Mouse (Mus musculus) forebrain, embryonic 15.5 days (tissue): ENCODE data around the gene Trank1. TPM values are rescaled to one million over a fixed set of nuclear protein-coding genes. Genes with fewer than 3 reads are reported as not detected.

Experiments used
- ATAC-seq: fragments of 200-750 bp; cut with Nextera tagmentation; replicated peaks from 2 replicates; pipeline ENCODE4 v1.8.0; 2017; ENCODE audit warnings: mild to moderate bottlenecking, moderate TSS enrichment, moderate library complexity
- H3K27ac ChIP-seq: fragments of 300-500 bp; sonication (generic); replicated peaks from 2 replicates; pipeline ENCODE4 v1.5.1; 2015; ENCODE audit warnings: mild to moderate bottlenecking, inconsistent platforms
- H3K27me3 ChIP-seq: fragments of 300-500 bp; sonication (generic); 2 replicates; pipeline ENCODE4 v1.6.1; 2015; ENCODE audit warnings: inconsistent platforms
- H3K36me3 ChIP-seq: fragments of 300-500 bp; sonication (generic); 2 replicates; pipeline ENCODE4 v1.6.1; 2015; ENCODE audit warnings: mild to moderate bottlenecking, inconsistent platforms
- H3K4me1 ChIP-seq: fragments of 300-500 bp; sonication (generic); 2 replicates; pipeline ENCODE4 v1.6.1; 2015; ENCODE audit warnings: inconsistent platforms
- H3K4me2 ChIP-seq: fragments of 300-500 bp; sonication (generic); replicated peaks from 2 replicates; pipeline ENCODE4 v1.6.1; 2015; ENCODE audit warnings: mild to moderate bottlenecking, inconsistent platforms
- H3K4me3 ChIP-seq: fragments of 300-500 bp; sonication (generic); 2 replicates; pipeline ENCODE4 v1.5.1; 2015; ENCODE audit warnings: mild to moderate bottlenecking, inconsistent platforms
- H3K9ac ChIP-seq: fragments of 300-500 bp; sonication (generic); replicated peaks from 2 replicates; pipeline ENCODE4 v1.6.1; 2015; ENCODE audit warnings: mild to moderate bottlenecking, inconsistent platforms
- H3K9me3 ChIP-seq: fragments of 300-500 bp; sonication (generic); 2 replicates; pipeline ENCODE4 v1.6.1; 2016; ENCODE audit warnings: inconsistent platforms
- WGBS: fragments of 180-500 bp; shearing (Covaris S2); methylation state at CpG from one replicate; pipeline ENCODE4 v1.1.7; 2015; ENCODE audit warnings: mixed read lengths; 5-methylcytosine and 5-hydroxymethylcytosine counted together
- polyA plus RNA-seq: library from polyadenylated mRNA; unstranded; fragments of >200 nt; fragmentation: Nextera tagmentation; extraction: Ambion mirVana; gene quantifications from 2 replicates; pipeline ENCODE4 v1.2.1, GENCODE M21; 2015

Gene Trank1
- polyA plus RNA-seq, 1 experiment from 2014 or later: 7.8 TPM

DNA sequence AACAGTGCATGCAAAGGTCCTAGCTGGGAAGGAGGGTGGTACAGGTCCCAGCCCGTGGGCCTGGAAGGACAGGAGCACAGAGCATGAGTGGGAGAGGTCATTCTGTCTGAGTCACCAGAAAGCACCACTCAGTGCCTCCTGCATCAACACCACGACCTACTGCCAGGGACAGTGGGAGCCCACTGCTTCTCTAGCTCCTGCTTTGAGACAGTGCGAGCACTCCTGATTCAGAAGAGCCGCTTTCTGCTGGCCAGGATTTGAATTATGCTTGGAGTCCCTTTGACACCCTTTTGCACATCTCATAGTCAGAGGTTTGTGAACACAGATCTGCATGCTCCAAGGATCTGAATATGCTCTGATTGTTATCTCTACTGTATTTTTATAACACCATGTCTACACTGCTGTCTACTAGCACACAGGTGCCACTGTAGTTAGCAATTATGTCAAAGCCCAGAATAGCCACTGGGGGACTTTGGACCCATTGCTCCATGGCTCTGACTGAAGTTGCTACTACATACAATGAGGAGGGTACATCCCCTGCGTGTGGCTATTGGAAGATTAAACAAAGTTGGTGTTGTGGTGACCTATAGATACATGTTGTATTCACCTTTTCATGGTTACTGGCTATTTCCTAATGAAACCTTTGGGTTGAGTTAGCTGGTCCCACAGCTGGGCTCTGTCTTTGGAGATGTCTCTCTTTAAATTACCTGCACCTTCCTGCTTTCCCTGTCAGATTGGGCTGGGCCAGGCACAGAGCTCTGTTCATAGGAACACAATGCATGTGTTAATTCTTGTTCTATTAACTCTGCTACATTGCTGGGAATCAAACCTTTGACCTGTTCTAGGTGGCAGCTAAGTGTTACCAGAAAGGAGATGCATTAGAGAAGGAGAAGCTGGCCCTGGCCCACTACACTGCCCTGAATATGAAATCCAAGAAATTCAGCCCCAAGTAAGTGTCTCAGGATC is 74.3 kb downstream of the Trank1 start:
- H3K4me2 ChIP-seq: no peak overlapping the region
- no peaks in the 10 kb centered on the region for H3K4me1 ChIP-seq
- no peaks in the 10 kb centered on the region for H3K9me3 ChIP-seq
- no peaks in the 10 kb centered on the region for H3K27me3 ChIP-seq
- H3K9ac ChIP-seq: no peak overlapping the region
- ATAC-seq: no peak
- 85% methylated on average over 5 of the region's 5 CpGs for WGBS
- H3K27ac ChIP-seq: no peak overlapping the region
- no peak overlapping the region for H3K4me3 ChIP-seq
- no peaks in the 10 kb centered on the region for H3K36me3 ChIP-seq

DNA sequence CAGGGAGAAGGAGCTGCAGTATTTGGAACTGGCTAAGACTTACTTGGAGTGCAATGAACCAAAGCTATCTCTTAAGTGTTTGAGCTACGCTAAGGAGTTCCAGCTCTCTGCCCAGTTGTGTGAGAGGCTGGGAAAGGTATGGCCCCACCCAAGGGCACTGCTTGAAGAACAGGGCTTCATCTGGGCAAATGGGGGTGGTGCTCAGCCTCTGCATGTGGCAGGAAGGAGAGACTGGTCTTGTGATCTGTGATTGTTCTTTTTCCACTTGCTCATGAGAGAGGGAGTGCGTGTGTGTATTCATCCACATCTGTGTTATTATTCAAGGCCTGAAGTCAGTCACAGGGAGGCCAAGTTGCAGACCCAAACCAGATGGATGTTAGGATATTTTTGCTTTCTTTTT is 75.0 kb downstream of the Trank1 start:
- Histone ChIP-seq H3K4me2 (no peak overlapping the region), H3K9ac (no peak overlapping the region), H3K4me1 (no peaks in the 10 kb centered on the region), H3K9me3 (no peaks in the 10 kb centered on the region), H3K27me3 (no peaks in the 10 kb centered on the region), H3K4me3 (no peak overlapping the region), H3K36me3 (no peaks in the 10 kb centered on the region), H3K27ac (no peak overlapping the region)
- no peak for ATAC-seq
- WGBS: 79% methylated on average over 2 of the region's 2 CpGs

GRCm38 (mm10) chr9:111387576-111387975 is 76.0 kb downstream of the Trank1 start:
- no peaks in the 10 kb centered on the region for H3K27me3 ChIP-seq
- no peak overlapping the region for H3K4me2 ChIP-seq
- ATAC-seq: no peak
- no peak overlapping the region for H3K27ac ChIP-seq
- no peaks in the 10 kb centered on the region for H3K36me3 ChIP-seq
- WGBS: 91% methylated on average over 4 of the region's 4 CpGs
- H3K9ac ChIP-seq: no peak overlapping the region
- H3K4me3 ChIP-seq: no peak overlapping the region
- H3K4me1 ChIP-seq: no peaks in the 10 kb centered on the region
- H3K9me3 ChIP-seq: no peaks in the 10 kb centered on the region

DNA sequence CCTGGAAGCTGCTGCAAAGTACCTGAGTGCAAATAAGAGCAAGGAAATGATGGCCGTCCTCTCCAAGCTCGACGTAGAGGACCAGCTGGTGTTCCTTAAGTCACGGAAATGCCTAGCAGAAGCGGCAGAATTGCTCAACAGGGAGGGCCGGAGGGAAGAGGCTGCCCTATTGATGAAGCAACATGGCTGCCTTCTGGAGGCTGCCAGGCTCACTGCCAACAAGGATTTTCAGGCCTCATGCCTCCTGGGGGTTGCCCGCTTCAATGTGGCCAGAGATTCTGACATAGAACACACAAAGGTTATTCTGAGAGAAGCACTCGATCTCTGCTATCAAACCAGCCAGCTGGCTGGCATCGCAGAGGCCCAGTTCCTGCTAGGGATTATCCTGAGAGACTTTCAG is 78.5 kb downstream of the Trank1 start:
- H3K9me3 ChIP-seq: no peaks in the 10 kb centered on the region
- H3K4me3 ChIP-seq: no peak overlapping the region
- no peak for ATAC-seq
- no peaks in the 10 kb centered on the region for H3K36me3 ChIP-seq
- no peak overlapping the region for H3K4me2 ChIP-seq
- WGBS: 73% methylated on average over 9 of the region's 9 CpGs
- no peak overlapping the region for H3K27ac ChIP-seq
- H3K4me1 ChIP-seq: no peaks in the 10 kb centered on the region
- H3K9ac ChIP-seq: no peak overlapping the region
- no peaks in the 10 kb centered on the region for H3K27me3 ChIP-seq

DNA sequence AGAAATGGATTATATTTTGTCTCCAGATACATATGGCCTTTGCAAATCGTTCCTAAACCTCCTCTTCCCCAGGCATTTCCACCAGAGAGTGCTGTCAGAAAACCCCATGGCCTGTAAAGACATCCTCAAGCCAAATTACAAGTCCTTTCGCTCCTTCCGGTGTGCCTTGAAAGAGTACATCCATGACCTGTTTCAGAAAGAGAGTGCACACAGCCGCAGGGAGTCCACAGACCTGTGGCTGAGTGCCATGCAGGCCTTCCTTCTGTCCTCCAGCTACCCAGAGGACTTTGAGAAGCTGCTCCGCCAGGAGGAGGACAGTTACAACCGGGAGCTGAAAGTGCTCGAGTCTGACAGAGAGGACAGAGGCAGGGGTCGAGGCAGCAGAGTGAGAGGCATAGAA is 79.5 kb downstream of the Trank1 start:
- Histone ChIP-seq H3K4me1 (no peaks in the 10 kb centered on the region), H3K4me2 (no peak overlapping the region), H3K9me3 (no peaks in the 10 kb centered on the region), H3K4me3 (no peak overlapping the region), H3K27me3 (no peaks in the 10 kb centered on the region), H3K9ac (no peak overlapping the region), H3K36me3 (no peaks in the 10 kb centered on the region), H3K27ac (no peak overlapping the region)
- no peak for ATAC-seq
- 85% methylated on average over 8 of the region's 8 CpGs for WGBS

DNA sequence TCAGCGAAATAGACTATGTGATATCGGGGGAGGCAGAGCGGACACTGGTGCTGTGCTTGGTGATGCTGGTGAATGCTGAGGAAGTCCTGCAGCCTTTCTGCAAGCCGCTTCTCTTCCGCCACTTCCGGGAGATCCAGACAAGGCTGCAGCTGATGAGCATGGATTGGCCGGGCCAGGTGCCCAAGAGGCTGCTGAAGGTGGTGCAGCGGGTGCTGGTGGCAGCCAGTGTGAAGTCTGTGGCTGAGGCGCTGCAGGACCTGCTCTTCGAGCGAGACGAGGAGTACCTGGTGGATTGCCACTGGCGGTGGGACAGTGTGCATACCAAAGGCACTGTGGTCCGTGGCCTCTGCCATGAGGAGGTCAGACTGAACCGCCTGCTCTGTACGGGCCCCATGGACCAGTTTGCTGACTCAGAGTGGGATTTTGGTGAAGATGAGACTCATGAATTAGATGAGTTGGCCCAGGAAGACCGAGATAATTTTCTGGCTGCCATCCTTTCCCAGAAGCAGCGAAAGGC is 80.4 kb downstream of the Trank1 start:
- Histone ChIP-seq H3K4me2 (no peak overlapping the region), H3K9me3 (no peaks in the 10 kb centered on the region), H3K27ac (no peak overlapping the region), H3K36me3 (no peaks in the 10 kb centered on the region), H3K27me3 (no peaks in the 10 kb centered on the region), H3K9ac (no peak overlapping the region), H3K4me1 (no peaks in the 10 kb centered on the region), H3K4me3 (no peak overlapping the region)
- ATAC-seq: no peak
- 89% methylated on average over 18 of the region's 18 CpGs for WGBS

GRCm38 (mm10) chr9:111395265-111395664 is 83.7 kb downstream of the Trank1 start:
- H3K27ac ChIP-seq: no peak overlapping the region
- H3K4me1 ChIP-seq: no peaks in the 10 kb centered on the region
- H3K4me2 ChIP-seq: no peak overlapping the region
- no peaks in the 10 kb centered on the region for H3K36me3 ChIP-seq
- H3K4me3 ChIP-seq: no peak overlapping the region
- no peak for ATAC-seq
- 66% methylated on average over 5 of the region's 5 CpGs for WGBS
- H3K9ac ChIP-seq: no peak overlapping the region
- no peaks in the 10 kb centered on the region for H3K27me3 ChIP-seq
- H3K9me3 ChIP-seq: no peaks in the 10 kb centered on the region

- H3K4me2 ChIP-seq: no peak overlapping the region
- 91% methylated on average over 2 of the region's 2 CpGs for WGBS
- H3K36me3 ChIP-seq: no peaks in the 10 kb centered on the region
- no peaks in the 10 kb centered on the region for H3K9me3 ChIP-seq
- H3K4me3 ChIP-seq: no peak overlapping the region
- no peaks in the 10 kb centered on the region for H3K4me1 ChIP-seq
- no peak for ATAC-seq
- H3K9ac ChIP-seq: no peak overlapping the region
- H3K27me3 ChIP-seq: no peaks in the 10 kb centered on the region
- H3K27ac ChIP-seq: no peak overlapping the region
Measured at GRCm38 (mm10) chr9:111398059-111398458, 86.5 kb downstream of the Trank1 start.

DNA sequence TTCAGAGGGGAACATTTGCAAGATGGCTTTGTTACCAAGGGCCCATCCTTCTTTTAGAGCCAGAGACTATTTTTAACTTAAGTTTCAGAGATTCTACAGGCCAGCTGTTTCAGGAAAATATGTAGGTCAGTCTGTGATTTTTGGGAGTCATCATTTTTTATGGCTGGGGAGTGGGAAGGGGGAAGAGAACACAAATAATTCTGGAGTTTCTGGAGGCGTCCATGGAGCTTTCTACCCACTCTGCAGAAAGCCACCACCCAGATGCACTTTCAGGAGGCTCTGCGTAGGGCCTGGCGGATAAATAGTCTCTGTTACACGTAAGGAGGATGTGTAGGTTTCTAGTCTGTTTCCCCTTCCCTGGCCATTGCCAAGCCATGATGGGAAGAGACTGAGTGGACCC is 88.5 kb downstream of the Trank1 start:
- Histone ChIP-seq H3K9me3 (no peaks in the 10 kb centered on the region), H3K36me3 (no peaks in the 10 kb centered on the region), H3K27ac (no peak overlapping the region), H3K4me2 (no peak overlapping the region), H3K9ac (no peak overlapping the region), H3K27me3 (no peaks in the 10 kb centered on the region), H3K4me3 (no peak overlapping the region), H3K4me1 (no peaks in the 10 kb centered on the region)
- no peak for ATAC-seq
- WGBS: 92% methylated on average over 4 of the region's 4 CpGs

DNA sequence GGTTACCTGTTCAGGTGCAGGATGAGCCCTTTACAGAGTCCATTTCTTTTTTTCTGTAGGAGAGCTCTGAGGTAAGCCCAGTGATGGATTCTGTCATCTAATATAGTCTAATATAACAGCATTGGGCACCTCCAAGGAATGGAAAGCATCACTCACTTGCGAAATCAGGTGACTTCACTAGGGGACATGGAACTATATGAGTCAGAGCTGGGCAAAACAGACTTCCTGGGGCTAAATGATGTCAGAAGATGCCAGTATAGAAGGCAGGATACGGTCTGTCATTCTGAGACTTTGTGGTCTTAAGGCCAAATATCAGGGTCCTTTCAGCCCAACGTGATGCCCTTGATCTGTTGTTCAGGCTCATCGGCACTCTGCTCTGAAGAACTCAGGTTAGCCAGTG is 91.6 kb downstream of the Trank1 start:
- Histone ChIP-seq H3K9me3 (no peaks in the 10 kb centered on the region), H3K36me3 (no peaks in the 10 kb centered on the region), H3K27me3 (no peaks in the 10 kb centered on the region), H3K4me1 (no peaks in the 10 kb centered on the region; the same call in 1 of the 2 replicates), H3K4me3 (no peak overlapping the region), H3K9ac (no peak overlapping the region), H3K27ac (no peak overlapping the region), H3K4me2 (no peak overlapping the region)
- 95% methylated on average over 4 of the region's 4 CpGs for WGBS
- no peak for ATAC-seq

GRCm38 (mm10) chr9:111404346-111405079 is 93.0 kb downstream of the Trank1 start:
- WGBS: 88% methylated on average over 12 of the region's 12 CpGs
- H3K27ac ChIP-seq: no peak overlapping the region
- H3K9ac ChIP-seq: no peak overlapping the region
- H3K4me2 ChIP-seq: no peak overlapping the region
- no peaks in the 10 kb centered on the region for H3K36me3 ChIP-seq
- H3K9me3 ChIP-seq: no peaks in the 10 kb centered on the region
- H3K4me1 ChIP-seq: no peaks in the 10 kb centered on the region; the same call in 1 of the 2 replicates
- H3K27me3 ChIP-seq: no peaks in the 10 kb centered on the region
- no peak for ATAC-seq
- no peak overlapping the region for H3K4me3 ChIP-seq

DNA sequence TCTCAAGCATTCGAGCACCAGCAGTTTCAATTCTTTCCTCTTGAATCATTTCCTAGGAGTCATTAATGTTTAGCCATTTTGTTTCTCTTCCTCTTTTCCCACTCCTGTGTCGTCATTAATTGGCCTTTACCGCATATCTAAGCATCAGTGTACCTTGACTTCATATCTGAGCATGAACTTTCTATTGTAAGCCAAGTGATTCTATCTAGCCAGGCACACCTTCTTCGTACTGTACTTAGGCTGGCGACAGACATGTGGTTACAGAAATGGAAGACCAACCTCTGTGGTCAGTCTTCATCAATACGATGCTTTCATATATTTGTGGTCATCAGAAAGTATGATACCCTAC is 93.5 kb downstream of the Trank1 start:
- H3K36me3 ChIP-seq: no peaks in the 10 kb centered on the region
- no peaks in the 10 kb centered on the region for H3K27me3 ChIP-seq
- H3K4me3 ChIP-seq: no peak overlapping the region
- no peaks in the 10 kb centered on the region; the same call in 1 of the 2 replicates for H3K4me1 ChIP-seq
- no peak overlapping the region for H3K4me2 ChIP-seq
- H3K9ac ChIP-seq: no peak overlapping the region
- no peaks in the 10 kb centered on the region for H3K9me3 ChIP-seq
- WGBS: 81% methylated on average over 6 of the region's 6 CpGs
- no peak overlapping the region for H3K27ac ChIP-seq
- ATAC-seq: no peak
